Comparison of ENCODE assay signal across 7 mouse cellular contexts in the genomic region with DNA sequence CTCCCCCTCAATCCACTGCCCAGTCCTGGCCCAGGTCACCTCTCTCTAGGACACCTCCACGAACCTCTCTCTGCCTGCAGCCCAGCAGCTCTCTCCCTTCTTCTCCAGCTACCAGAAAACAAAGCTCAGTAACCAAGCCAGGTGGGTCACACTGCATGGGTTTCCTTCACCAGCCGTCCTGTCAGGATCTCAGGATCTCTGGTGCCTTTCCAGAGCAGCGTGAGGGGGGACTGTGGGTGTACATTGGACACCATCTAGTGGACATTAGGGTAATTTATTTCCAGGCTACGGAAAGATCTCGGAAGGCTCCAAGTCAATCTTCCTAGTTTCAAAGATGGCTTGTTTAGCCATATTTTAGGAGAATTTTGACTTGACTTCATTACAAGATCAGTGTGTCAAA. TPM values are rescaled to one million over a fixed set of nuclear protein-coding genes. Genes with fewer than 3 reads are reported as not detected.
A peak's percentile ranks its signal among the peaks of the same experiment; 100 is the strongest.
DNase-seq lines count a peak whose midpoint lies in the region; ATAC-seq and TF ChIP-seq lines count a peak whose summit lies in the region.

No protein-coding gene starts in this region.

- H3K4me1 ChIP-seq in testis, adult 2 months (ENCODE audit: control insufficient read depth, insufficient read depth, low read length): peaks cover 13% of the 10 kb centered on the region
- peaks cover 4% of the 10 kb centered on the region; the same call in 1 of the 2 replicates for H3K4me1 ChIP-seq in lung, embryonic 14.5 days (ENCODE audit: insufficient read depth)

- TF ChIP-seq POLR2A in testis, adult 2 months (IDR thresholded peaks at IDR 0.05; ENCODE audit: control insufficient read depth, low read depth, low read length): no peak

- peak; percentile 24; the same call in 1 of the 2 replicates for TF ChIP-seq CTCF in testis, adult 2 months (IDR thresholded peaks at IDR 0.05; ENCODE audit: control insufficient read depth, insufficient read depth, insufficient replicate concordance, low read depth, low read length)
- TF ChIP-seq CTCF in lung, embryonic 14.5 days (IDR thresholded peaks at IDR 0.05; ENCODE audit: low read depth): peak; percentile 86

- intact Hi-C loops in heart, postnatal 14 days (cut with DNase I): loop anchor here (1.0 to 5.0 kb wide), 3 partner anchors 116 to 373 kb away; no protein-coding TSS in a partner anchor

- H3K27ac ChIP-seq in testis, adult 2 months (ENCODE audit: control insufficient read depth, insufficient read depth, low read depth, low read length): no peak overlapping the region
- no peak overlapping the region for H3K27ac ChIP-seq in lung, embryonic 14.5 days (ENCODE audit: low read depth)

- H3K4me2 ChIP-seq in lung, embryonic 14.5 days: no peak overlapping the region

- H3K9me3 ChIP-seq in lung, embryonic 14.5 days (ENCODE audit: low read depth, low read length): no peaks in the 10 kb centered on the region

- H3K36me3 ChIP-seq in testis, adult 2 months (ENCODE audit: control insufficient read depth, insufficient read depth, low read length): no peaks in the 10 kb centered on the region
- no peaks in the 10 kb centered on the region for H3K36me3 ChIP-seq in lung, embryonic 14.5 days (ENCODE audit: insufficient read depth)

- no peaks in the 10 kb centered on the region for H3K27me3 ChIP-seq in testis, adult 2 months (ENCODE audit: control insufficient read depth, insufficient read depth, low read length)
- H3K27me3 ChIP-seq in lung, embryonic 14.5 days (ENCODE audit: insufficient read depth, low read length): no peaks in the 10 kb centered on the region

- no peak for DNase-seq in testis, postnatal 14 days (ENCODE audit: low spot score)
- DNase-seq in cerebellum, adult 9-11 months: peak; percentile 79
- peak; percentile 22 to 51 for DNase-seq in heart, postnatal 14 days
- DNase-seq in lung, embryonic 14.5 days: peak; percentile 81
- no peak for DNase-seq in thymus, adult 18-20 months
- DNase-seq in ovary, postnatal 36 days (ENCODE audit: low spot score): no peak

- 12% methylated on average over 5 of the region's 5 CpGs for WGBS in lung, embryonic 14.5 days

- ATAC-seq in lung, embryonic 14.5 days (ENCODE audit: insufficient read depth): no peak

- H3K9ac ChIP-seq in lung, embryonic 14.5 days: no peak overlapping the region

- no peak overlapping the region for H3K4me3 ChIP-seq in testis, adult 2 months (ENCODE audit: control insufficient read depth, low read depth, low read length)
- no peak overlapping the region for H3K4me3 ChIP-seq in lung, embryonic 14.5 days (ENCODE audit: low read depth, low read length)

RNA-seq across cellular contexts. Expression of a gene that starts 18.0 kb away (rescaled TPM):
- 39.9 and 47.5 TPM in 2 replicates for polyA plus RNA-seq in testis, adult 2 months (2012; rRNA removed)
- total RNA-seq in heart, postnatal 14 days (2021): 10 to 100 TPM; 57.4 to 63.8 TPM
- polyA plus RNA-seq in lung, embryonic 14.5 days (2014; fragmentation: Nextera tagmentation; extraction: Ambion mirVana): 147 TPM in 2 replicates

Comparison
In these comparisons a context has a peak if more than half of its experiments do, and no peak if none do; other contexts are left out.
1. DNase-seq: peak in cerebellum, adult 9-11 months (single experiment), heart, postnatal 14 days (2 of 2) and lung, embryonic 14.5 days (single experiment); none in testis, postnatal 14 days (single experiment), thymus, adult 18-20 months (0 of 2) and ovary, postnatal 36 days (single experiment).